Mouse (Mus musculus): ENCODE measurements around the gene Dpf1.

The Dpf1 gene

DNA sequence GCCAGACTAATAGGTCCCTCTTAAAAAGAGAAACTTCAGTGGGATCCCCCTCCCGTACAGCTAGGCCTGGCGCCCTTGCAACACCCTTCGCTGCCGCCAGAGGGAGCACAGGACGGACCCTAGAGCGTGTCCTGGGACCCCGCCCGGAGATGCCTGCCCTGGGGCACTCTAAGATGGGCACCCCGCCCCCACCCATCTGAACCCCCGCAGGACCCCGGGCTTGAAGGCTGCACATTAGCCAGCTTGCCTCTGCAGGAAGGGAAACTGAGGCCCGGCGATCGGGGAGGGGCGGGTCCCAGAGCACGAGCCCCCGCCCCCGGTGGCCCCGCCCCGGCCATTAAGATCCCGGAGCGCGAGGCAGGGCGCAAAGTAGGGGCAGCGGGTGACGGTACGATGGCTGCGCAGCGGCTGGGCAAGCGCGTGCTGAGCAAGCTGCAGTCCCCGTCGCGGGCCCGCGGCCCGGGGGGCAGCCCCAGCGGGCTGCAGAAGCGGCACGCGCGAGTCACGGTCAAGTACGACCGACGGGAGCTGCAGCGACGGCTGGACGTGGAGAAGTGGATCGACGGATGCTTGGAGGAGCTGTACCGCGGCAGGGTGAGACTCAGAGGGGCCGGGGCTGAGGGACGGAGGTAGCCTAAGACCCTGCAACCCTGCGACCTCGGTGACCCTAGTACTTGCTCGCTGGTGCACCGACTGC, 14.7 kb upstream of the Dpf1 start, which contains the start of gene Ppp1r14a:
Ppp1r14a (plus strand) TSS at position 367 of the 697 bp plus-strand sequence.
- DNase-seq (ENCODE audit: low spot score) = peak; percentile 70

DNA sequence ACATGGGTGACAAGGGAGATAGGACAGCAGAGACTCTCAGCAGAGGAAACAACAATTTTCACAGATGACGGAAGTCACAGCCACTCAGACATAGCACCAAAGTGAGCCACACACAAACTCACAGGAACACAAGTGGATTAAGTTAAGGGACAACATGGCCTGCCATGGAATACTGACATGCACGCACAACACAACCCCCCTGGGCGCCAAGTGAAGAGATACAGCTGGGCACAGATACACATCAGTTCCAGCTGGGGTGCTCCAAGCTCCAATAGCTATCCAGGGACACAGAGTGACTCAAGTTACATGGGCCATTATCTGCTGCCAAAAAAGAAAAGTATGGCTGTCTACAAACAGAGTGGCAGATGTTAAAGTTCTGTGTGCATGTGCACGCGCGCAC, 13.9 kb upstream of the Dpf1 start:
- DNase-seq (ENCODE audit: low spot score) = peak; percentile 73

DNA sequence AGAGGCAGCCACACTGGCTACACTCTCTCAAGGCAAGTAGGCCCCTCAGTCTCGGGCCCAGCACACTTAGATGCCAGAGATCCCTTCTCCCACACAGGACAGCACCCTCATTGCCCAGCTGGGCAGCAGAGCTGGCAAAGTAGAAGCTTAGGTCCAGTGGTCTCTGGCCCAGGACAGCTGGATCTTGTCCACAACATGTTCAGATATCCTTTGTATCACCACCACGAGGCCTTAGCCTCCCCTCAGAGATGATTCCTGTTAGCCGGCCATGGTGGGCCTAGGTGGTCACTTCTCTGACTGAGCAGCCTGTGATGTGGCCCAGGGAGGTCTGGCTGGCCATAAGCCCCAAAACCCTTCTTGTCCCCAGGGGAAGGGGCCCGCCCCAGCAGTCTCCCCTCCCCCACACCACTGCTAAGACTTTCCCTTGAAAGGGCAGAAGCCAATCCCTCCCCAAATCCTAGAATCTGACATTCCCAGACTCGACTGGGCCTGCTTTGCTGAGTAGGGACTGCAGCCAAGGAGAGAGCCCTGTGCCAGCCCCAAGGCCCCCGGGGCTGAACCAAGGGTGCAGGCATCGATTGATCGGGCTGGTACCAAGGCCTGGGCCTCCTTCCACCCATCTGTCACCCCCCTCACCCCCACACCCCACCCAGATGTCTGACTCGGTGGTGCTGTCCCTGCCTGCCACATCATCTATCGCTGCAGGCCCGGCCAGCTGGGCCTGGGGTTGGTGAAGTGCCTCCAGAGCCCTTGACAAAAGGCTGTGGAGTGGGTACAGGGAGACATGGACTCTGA, 12.9 kb upstream of the Dpf1 start:
- no peak for DNase-seq (ENCODE audit: low spot score)

DNA sequence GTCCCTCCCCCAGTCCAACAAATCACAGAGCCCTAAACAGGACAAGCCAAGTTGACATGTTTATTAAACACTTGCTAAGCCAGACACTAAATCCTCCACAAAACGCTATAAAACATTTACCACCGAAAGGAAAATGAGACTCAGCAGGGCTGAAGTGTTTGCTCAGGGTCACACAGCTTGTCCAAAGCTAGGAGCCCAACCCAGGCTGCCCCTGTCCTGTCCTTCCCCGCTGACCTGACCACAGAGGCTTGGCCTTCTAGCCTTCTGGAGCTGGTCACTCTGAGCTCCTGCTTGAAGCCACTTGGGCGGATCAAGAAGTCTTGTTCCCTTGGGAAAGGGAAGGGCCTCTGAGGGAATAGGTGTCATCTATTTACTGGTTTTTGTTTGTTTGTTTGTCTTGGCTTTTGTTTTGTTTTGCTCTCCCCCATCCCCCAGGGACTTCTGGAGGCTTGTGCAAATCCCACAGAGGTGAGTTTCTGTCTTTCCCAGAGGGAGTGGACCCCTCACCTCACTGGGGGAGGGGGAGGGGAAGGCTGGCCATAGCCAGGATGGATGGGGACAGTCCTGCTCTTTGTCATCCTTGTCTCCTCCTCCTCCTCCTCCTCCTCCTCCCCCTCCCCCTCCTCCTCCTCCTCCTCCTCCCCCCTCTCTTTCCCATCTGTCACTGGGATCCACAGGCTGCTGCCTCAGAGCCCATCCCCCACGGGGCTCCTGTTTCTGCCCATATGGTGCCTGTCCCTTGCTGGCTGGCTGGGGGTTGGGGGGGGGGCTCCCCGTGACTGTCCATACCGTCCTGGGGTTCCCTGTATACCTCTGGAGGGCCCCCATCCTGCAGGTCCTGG, 11.9 kb upstream of the Dpf1 start:
- no peak for DNase-seq (ENCODE audit: low spot score)

DNA sequence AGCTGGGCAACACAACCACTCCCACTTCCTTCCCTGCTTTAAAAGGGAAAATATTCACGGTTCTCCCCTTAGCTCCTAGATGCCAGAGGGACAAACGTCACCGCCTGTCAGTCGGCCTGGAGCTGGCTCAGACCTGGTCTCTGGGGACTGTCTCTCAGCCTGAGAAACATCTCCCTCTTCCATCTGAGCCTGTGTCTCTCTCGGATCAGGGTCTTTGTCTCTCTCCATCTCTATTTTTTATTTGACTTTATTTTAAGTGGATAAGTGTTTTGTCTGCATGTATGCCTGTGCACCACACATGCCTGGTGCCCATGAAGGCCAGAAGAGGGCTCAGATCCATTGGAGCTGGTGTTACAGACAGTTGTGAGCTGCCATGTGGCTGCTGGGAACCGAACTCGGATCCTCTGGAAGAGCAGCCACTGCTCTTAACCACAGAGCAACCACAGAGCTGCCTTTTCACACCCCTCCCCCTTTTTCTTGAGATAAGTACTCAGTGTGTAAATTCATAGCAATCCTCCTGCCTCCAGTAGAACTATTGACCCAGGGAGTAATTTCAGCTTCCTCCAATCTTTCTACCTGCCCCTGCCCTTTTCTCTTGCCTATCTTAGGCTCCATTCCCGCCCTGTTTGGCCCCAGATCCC, 11.2 kb upstream of the Dpf1 start:
- DNase-seq (ENCODE audit: low spot score) = peak; percentile 44

DNA sequence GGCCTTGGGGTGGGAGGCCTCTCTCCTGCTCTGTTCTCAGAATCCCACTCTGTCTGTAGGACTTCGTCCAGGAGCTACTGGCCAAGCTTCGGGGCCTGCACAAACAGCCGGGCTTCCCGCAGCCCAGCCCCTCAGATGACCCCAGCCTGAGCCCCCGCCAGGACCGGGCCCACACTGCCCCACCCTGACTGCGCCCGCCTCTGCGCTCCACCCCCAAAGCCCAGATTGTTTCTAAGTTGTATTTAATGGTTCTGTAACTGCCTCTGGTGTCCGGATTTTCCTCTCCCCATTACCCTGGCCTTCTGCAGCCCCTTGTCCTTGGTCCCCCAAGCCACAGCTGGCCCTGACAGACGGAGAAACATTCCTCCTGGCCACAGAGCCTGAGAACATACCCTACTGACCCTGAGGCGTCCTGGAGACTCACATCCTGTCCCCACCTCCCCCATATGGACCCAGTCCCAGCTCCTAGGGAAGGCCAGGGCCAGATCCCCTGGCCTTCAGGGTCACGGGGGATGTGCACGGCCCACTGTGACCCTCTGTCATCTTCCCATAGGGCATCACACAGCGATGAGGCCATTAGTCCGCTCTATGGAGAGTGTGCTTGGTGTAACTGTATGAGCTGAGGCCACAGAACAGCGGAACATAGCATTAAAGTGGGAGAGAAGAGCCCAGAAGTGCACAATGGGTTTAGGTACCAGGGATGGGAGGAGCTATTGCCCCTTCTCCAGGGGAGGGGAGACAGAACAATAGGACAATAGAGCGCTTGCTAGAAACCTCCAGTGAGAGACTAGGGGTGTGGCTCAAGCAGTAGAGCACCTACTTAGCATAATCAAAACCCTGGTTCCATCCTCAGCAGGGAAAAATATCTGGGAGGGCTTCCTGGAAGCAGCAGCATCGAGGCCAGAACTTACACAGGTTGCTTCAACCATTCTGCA, 10.4 kb upstream of the Dpf1 start:
- DNase-seq (ENCODE audit: low spot score) = peak; percentile 71

DNA sequence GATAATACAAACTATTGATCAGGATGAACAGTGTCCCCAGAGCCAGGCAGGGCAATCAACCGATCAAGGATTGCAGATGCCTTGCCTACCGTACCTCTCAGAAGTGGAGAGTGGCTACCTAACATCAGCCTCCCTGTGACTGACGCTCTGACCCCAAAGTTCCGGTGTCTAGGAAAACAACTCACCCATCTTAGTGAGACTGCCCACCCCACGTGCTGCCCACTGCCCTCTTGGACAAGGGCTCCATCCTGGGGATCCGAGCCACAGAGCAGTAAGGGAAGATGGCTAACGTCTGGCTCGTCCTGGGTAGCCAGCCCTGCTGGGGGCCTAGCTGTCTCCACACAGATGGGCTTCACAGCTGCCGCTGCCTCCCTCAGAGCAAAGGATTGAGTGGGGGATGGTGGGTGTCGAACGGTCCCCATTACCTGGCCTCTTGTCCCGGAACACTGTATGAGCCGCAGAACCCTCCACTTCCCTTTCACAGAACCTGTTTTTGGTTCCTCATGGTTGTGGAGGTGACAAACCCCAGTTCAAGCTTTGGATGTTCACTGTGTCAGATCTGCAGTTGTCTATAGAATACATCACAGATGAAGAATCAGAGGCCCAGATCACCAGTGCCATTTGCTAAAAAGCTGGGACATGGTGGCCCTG, 9.5 kb upstream of the Dpf1 start:
- no peak for DNase-seq (ENCODE audit: low spot score)

DNA sequence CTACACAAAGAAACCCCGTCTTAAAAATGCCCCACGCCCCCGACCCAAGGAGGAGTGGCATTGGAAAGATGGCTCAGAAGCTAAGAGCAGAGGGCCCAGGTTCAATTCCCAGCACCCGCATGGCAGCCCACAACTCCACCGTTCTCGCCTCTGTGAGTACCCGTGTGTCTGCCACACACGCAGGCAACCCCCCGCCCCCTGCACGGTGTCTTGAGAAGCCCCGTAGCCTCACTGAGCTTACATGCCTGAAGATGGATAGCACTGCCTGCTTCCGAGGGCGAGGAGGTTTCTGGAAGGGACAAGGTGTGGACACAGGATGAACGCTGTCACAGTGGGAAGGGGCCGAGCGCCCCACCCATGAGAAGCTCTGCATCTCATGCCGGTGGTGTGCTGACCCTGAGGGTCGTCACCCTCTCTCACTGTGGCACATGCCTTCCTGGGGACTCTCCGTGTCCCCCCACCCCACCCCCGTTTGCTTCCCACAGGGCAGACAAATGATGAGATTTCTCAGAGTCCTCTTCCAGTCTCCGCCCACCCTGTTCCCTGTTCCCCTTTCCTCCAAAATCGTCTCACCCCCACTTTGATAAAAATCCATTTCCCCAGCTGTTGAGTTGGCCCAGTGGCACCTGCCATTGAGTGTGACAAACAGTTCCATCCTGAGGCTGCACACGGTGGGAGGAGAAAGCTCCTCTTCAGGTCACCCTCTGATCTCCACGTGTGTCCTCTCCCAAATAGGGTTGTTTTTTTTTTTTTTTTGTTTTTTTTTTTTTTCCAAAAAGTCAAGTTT, 7.7 kb upstream of the Dpf1 start:
- DNase-seq (ENCODE audit: low spot score) = no peak

DNA sequence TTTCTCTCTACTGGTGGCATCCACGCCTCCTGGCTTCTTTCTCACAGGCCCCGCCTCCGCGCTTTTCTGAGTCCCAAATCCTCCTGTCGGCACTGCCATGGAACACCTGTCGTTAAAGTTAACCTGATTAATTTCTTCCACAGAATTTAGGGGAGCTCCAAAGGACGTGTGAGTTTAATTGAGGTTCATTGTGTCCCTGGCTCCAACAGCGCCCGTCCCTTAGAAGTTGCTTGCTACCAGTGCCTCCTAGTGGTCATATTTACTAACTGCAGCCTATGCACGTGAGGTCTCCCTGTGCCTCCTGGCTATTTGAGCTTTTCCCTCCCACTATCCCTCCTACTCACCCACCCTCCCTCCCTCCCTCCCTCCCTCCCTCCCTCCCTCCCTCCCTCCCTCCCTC, 6.8 kb upstream of the Dpf1 start:
- DNase-seq (ENCODE audit: low spot score) = peak; percentile 83

DNA sequence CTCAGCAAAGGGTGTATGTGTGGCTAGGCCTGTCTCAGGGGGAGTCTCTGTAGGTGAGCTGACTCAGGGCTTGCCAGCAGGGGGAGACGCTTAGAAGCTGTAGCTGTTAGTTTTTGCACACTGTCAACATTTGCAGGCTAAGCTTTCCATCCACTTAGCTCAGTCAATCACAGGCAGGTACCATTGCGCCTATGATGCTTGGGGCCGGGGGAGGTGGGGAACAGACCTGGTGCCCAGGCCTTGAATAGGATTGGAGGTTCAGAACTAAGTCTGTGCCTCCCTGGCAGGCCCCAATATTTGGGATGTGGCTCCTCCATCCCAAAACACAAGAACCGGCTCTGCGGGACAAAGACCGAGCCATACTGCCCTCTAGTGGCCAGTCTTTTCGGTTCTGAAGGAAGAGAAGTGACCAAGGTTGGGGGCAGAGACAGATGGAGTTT, 2.6 kb upstream of the Dpf1 start:
- DNase-seq (ENCODE audit: low spot score) = peak; percentile 55

DNA sequence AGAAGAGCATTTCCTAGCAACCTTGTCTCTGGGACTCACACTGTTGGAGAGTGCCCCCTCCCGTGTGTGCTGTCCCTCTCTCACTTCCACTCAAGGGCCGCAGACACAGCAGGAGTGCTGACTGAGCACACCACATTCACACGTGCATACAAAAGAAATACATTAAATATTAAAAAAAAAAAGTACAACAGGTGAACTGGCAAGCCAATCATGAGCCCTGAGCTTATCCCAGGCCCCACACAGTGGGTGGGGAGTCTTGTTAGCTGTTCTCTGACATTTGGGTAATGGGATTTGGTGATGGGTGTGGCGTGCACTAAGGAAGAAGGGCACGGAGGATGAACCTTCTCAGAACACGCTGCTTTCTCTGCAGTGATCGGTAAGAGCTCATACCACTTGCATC, 1.1 kb upstream of the Dpf1 start:
- no peak for DNase-seq (ENCODE audit: low spot score)

DNA sequence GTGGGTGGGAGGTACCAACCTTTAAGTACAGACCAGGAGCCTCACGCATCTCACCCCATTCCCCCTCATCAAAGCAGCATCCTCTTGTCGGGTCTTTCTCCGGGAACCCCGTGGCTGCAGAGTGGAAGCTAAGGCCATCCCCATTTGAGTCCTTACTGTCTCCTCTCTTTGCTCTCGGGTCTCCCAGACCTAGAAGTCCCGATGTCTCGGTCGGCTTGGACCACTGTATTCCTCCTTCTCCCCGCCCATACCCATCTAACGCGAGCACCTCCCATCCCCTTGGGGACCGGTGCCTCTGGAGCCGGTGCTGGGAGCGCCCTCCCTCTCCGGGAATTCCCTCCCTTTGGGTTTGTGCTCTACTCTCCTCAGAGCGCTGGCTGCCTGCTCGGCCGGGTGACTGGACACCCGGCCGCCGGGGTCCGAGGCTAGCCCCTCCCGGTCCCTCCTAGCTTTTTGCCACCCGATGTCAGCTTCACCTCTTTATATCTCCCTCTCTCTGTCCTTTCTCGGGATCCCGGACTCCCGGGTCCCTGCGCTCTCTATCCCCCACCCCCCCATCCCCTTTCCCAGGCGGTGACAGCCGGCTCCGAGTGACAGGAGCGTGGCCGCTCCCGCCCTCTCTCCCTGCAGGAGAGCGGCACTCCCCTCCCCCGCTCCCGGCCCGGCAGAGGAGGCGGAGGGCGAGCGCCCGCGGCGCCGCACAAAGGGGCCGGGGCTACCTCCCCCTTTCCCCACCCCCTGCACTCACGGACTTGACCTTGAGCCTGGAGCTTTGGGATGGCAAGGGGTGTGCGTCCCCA, 912 bp downstream of the Dpf1 start:
- DNase-seq (ENCODE audit: low spot score) = no peak

DNA sequence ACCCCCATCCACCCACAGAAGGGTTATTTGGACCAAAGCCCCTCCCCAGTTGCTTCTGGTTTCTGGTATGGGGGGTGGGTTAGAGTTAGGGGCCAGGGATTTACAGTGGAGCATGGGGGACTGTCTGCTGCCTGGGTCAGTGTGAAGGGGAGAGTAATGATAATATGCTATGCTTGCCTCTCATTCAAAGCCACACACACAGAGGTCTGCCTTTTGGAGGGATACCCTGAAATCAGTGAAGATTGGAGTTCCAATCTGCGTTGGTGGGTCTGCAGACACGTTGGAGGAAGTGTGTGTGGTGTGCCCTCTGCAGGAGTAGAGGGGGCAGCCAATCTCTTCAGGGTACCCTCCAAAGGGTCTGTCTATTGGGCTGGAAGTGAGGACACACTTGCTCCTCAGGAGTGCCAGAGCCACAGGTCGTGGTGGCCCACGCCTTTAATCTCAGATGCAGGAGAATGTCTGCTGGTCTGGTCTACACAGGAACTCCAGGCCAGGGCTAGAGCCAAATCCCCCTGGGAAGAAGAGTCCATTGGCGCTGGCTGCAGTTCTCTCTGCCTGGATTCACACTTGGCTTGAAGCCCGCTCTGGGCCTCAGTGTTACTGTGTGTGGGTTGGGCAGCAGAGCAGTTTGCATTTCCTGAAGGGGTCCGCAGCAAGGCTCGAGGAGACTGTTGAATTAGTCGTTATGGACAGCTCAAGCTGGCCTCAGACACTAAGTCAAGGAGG, 1.7 kb downstream of the Dpf1 start:
- no peak for DNase-seq (ENCODE audit: low spot score)

DNA sequence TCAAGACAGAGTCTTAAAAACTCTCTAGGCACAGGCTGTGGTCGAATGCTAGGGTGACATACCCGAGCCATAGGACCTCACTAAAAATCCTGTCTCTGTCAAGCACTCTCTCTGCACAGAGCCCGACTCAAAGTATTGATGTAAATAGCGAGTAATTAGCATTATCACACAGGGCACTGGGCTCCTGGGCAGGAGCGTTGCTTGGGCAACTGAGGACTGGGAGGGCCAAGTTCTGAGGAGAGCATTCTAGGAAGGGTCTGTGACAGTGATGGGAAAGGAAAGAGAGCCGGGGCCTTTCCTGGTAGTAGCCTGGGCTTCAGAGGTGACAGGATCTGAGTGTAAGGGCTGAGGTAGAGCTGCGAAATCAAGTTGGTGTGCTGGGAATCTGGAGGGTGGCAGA, 2.4 kb downstream of the Dpf1 start:
- DNase-seq (ENCODE audit: low spot score) = no peak

DNA sequence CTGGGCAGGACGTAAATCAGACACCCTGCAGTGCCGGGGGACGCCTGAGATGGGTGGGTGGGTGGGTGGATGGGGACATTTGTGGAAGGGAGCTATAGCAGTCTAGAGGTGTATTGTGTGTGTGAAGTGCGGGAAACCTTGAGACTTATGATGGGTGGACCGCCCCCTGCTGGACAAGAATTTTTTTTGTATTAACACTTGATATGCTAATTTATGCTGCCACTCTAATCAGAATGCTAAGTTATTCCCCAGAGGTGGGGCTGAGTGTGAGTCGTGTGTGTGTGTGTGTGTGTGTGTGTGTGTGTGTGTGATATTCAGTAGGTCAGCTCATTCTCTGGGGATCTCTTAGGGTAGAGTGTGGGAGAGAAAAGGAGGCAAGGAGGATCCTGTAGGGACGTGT, 2.9 kb downstream of the Dpf1 start:
- DNase-seq (ENCODE audit: low spot score) = no peak

DNA sequence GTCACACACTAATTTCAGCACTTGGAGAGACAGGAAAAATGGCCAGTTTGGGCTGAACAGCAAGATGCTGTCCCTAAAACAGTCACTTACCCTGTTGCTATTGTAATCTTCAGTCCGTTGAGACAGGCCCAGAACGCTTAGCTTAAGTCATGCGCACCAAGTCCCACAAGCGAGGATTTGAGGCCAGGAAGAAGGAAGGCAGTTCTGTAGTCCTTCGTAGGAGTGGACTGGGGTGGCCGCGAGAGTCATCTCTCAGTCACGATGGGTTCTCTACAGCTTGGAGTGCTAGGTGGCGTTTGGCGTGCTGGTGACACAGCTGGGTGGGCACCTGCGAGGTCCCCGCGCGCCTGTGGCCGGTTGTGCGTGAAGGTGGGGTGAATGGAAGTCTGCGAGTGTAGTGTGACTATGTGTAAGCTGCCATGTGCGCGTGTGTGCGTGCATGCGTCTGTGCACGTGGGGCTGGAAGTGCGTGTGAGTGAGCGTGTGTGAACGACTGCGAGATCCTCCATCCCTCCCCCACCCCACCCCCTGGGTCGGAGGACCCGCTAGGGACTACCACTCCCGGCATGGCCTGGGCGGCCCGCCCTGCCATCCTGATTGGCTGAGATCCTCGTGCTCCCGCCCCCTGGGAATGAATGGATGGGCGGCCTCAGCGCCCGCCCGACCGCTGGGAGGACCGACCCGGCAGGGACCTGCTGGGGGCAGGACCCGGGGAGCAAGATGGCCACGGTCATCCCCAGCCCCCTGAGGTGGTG, 3.8 kb downstream of the Dpf1 start:
- DNase-seq (ENCODE audit: low spot score) = peak; percentile 89

DNA sequence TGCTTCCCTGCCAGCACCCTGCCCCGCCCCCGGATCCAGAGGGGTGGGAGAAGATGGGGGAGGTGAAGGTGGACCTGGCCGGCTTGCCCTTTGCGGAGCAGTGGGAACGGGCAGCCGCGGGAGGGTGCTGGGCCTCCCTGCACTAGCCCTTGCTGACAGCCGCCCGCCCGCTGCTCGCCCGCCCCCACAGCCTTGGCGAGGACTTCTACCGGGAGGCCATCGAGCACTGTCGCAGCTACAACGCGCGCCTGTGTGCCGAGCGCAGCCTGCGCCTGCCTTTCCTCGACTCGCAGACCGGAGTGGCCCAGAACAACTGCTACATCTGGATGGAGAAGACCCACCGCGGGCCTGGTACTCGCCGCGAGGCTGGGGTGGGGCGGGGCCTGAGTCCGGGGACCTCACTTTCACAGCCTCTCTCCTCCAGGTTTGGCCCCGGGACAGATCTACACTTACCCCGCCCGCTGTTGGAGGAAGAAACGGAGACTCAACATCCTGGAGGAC, 5.5 kb downstream of the Dpf1 start:
- no peak for DNase-seq (ENCODE audit: low spot score)

Measured in lung, postnatal 25 days (tissue).